Mouse (Mus musculus) splenic B cell, adult 2 months (primary cell): ENCODE measurements around the gene Specc1.
A peak's percentile ranks its signal among the peaks of the same experiment; 100 is the strongest.

Experiments
- DNase-seq: peaks from one replicate; pipeline ENCODE4 v3.0.0-alpha.2; 2011; ENCODE audit warnings: low read depth, low spot score
- H3K27me3 ChIP-seq: 2 replicates; pipeline ENCODE4 v1.6.1; 2012; ENCODE audit warnings: mild to moderate bottlenecking, low read length, moderate library complexity, mixed read lengths; ENCODE audit not compliant: control insufficient read depth, poor library complexity, insufficient read depth, severe bottlenecking
- H3K36me3 ChIP-seq: 2 replicates; pipeline ENCODE4 v1.6.1; 2012; ENCODE audit warnings: mild to moderate bottlenecking, low read length, moderate library complexity, mixed read lengths; ENCODE audit not compliant: control insufficient read depth, poor library complexity, insufficient read depth, severe bottlenecking

Gene Specc1

DNA sequence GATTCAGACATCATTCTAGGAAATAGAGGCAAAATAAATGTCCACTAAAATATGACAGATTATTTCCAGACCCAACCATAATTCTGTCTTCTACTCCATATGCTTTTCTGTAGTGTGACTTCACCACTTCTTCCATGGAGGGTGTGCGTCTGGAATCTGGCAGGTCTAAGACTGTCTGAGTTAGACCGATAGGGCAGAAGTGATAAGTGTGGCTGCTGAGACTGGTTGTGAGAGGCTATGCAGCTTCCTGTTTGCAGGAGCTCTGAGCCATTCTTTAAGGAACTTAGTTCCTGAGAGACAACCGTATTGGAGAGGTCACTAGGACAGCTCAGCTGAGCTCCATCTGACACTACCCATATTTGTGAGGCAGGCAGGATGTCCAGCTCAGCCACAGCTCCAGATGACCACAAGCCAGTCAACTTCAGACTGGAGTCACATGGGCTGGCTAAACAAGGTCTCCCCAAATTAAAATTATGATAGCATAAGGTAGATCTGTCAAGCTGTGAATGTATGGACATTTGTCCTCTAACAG lies 146.9 kb downstream of the Specc1 start:
- Histone ChIP-seq H3K36me3 (no peaks in the 10 kb centered on the region), H3K27me3 (no peaks in the 10 kb centered on the region)
- no peak for DNase-seq

DNA sequence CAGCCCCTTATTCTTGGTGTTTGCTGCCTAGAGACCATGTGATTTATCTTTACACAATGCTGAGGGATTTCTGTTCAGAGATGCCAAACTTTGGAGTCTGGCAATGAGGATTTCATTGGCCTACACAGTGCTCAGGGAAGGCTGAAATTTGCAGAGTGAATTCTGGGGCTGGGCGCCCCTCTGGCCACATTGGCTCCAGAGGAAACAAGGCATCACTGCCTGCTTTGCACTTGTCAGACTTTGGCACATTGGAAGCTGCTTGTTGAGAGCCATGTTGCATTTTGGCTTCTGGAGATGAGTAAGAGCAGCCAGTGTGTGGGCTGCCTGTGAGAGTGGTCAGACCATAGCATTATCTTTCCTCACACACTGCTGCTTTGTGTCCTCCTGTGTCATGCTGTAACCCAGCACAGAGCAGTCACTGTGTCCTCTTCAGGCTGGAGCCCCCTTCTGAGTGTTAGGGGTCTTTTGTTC lies 149.9 kb downstream of the Specc1 start:
- DNase-seq, result no peak
- no peaks in the 10 kb centered on the region for H3K36me3 ChIP-seq
- no peaks in the 10 kb centered on the region for H3K27me3 ChIP-seq

DNA sequence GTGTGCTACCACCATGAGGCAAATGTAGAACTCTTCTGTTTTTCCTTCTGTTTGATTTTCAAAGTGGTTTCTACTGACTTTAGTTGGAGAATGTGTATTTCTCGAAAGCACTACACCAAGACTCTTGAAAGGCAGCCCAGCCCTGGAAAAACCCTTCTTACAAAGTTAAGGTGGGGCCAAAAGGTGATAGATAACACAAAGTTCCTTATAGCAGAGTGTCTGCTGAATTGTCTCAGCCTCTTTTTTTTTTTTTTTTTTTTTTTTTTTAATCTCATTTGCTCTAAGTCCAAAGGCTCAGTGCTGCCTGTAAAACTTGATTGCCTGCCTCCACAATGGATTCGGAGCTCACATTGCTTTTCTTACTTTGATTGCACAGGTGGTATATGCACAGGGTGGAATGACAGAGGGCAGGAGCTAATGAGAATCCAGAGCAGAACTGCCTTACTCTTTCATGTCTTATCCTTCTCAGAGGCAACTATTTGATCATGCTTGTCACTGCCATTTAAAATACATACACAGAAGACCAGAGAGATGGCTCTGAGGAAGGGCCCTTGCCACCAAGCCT lies 150.8 kb downstream of the Specc1 start:
- Histone ChIP-seq H3K27me3 (no peaks in the 10 kb centered on the region), H3K36me3 (no peaks in the 10 kb centered on the region)
- DNase-seq, result no peak

DNA sequence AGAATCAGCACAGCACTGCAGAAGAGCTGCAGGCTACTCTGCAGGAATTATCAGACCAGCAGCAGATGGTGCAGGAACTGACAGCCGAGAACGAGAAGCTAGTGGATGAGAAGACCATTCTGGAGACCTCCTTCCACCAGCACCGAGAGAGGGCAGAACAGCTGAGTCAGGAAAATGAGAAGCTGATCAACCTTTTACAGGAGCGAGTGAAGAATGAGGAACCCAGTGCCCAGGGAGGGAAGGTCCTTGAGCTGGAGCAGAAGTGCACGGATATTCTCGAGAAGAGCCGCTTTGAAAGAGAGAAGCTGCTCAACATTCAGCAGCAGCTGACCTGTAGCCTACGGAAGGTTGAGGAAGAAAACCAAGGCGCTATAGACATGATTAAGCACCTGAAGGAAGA lies 162.0 kb downstream of the Specc1 start:
- Histone ChIP-seq H3K36me3 (no peaks in the 10 kb centered on the region), H3K27me3 (no peaks in the 10 kb centered on the region)
- DNase-seq, result no peak

DNA sequence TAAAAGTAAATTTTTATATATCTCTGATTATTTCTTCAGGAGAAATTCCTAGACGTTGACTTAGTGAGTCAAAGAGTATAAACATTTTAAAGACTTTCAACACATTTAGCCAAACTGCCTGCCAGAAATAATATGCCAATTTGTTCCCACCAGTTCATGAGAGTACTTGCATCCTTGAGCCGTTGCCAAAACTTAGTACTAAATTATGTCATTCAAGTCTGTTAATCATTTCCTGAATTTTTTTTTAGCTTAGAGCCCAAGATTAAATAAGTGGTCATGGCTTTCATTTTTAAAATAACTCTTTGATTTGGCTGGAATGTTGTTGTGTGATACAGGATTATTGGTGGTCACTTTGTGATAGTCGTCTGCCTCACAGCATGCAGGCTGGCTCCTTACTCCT lies 163.3 kb downstream of the Specc1 start:
- no peaks in the 10 kb centered on the region for H3K36me3 ChIP-seq
- H3K27me3 ChIP-seq, result no peaks in the 10 kb centered on the region
- no peak for DNase-seq

DNA sequence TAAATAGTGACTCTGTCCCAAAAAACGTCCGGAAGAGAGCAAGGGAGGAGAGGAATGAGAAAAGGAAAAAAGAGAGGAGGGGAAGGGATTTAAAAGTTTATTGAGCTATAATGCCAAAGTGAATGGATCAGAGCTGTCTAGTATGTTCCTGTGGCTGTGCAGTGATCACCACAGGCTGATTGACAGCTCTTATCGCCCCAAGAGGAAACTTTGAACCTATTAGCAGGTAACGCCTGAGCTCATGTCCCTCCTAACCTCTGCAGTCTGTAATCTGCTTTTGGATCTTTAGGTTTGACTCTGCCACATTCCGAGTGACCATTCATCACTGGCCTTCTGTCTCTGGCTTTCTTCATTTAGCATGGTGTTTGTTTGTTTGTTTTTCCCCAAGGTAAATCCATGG lies 164.8 kb downstream of the Specc1 start:
- Histone ChIP-seq H3K36me3 (no peaks in the 10 kb centered on the region), H3K27me3 (no peaks in the 10 kb centered on the region)
- DNase-seq, result no peak

DNA sequence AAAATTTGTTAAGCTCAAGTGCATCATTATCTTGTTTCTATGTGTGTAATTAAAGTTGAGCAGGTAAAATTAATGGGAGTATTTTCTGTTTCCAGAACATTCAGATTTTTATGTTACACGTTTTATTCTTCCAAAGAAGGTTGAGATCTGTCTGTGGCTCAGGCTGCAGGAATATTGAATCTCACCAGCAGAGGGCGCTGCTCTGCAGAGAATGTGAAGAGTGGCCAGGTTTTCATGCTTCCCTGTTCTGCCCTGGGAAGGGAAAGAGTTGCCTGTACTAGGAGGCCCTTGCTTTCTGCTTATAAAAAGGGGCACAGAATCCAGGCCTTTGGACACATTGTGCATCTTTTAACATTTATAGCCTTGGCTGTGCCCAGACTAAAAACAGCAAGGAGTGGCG lies 171.1 kb downstream of the Specc1 start:
- DNase-seq, result peak; percentile 80
- H3K36me3 ChIP-seq, result no peaks in the 10 kb centered on the region
- H3K27me3 ChIP-seq, result no peaks in the 10 kb centered on the region

DNA sequence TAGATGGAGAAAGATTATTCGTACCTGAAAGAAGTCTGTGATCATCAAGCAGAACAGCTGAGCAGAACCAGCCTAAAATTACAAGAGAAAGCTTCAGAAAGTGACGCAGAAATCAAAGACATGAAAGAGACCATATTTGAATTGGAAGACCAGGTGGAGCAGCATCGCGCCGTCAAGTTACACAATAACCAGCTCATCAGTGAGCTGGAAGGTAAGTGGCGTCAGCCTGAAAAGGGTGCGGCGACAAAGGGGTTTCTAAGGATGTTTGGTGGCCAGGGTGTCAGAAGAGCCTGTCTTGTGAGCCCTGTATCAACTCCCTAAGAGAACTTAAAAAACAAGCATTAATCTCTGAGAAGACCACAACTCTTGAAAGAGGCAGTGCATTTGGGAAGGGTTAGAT lies 171.6 kb downstream of the Specc1 start:
- Histone ChIP-seq H3K36me3 (no peaks in the 10 kb centered on the region), H3K27me3 (no peaks in the 10 kb centered on the region)
- DNase-seq, result no peak

DNA sequence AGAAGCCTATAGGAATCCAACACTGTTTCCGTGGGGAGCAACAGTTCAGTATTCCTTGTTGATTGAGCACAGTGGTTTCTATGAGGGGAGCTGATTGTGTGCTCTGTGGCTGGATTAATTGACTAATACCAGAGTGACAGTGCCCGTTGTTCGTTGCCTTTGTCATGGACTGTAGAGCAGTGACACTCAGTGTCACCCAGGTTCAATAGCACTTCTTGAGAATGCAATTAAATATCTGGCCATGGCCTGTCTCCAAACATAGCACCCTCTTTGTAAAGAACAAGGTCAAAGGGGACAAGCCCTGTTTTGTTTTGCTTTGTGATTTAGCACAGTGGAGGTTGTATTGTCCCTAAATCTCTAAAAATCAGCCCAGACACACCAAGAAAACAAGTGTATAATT lies 173.6 kb downstream of the Specc1 start:
- no peak for DNase-seq
- no peaks in the 10 kb centered on the region for H3K36me3 ChIP-seq

DNA sequence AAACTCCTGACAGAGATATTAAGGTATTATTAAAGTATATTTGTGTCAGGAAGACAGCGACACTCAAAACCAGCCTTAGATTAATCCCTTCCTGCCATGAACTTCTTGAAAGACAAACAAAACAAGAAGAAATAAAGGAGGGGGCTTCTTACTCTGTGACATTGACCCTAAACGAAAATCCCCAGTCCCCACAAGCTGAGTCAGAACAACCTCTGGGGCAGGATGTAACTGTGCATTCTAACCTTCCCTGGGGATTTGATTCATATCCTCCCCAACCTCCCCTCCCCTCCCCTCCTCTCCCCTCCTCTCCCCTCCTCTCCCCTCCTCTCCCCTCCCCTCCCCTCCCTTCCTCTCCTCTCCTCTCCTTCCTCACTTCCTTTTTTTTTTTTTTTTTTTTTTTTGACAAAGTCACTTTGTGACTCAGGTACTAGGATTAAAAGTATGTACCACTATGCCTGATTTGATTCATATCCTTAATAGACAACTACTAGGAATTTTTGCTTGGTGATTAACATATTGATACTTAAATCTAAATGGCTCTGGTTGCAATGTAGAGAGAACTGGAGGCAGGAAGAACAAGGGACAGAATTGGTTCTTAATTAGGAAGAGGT lies 174.2 kb downstream of the Specc1 start:
- peak; percentile 15 for DNase-seq
- no peaks in the 10 kb centered on the region for H3K36me3 ChIP-seq
- H3K27me3 ChIP-seq, result no peaks in the 10 kb centered on the region

More for the DNA sequence above, 173.6 kb downstream of the Specc1 start:
- no peaks in the 10 kb centered on the region for H3K27me3 ChIP-seq

DNA sequence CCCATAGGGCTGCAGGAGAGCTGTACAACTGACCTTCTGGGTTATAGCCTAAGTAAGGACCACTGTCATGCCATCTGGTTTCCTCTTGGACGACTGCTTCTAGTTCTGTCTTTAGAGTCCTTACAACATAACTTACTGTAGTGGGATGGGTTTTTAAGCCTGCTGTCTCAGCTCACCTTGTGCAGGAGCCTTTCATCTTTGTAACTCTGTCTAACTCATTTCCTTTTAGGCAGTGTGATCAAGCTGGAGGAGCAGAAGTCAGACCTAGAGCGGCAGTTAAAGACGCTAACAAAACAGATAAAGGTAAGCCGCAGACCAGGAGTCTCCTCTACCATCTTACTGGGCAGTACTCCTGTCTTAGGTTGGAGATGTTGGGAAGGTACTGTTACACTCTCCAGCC lies 175.0 kb downstream of the Specc1 start:
- Histone ChIP-seq H3K36me3 (no peaks in the 10 kb centered on the region), H3K27me3 (no peaks in the 10 kb centered on the region)
- DNase-seq, result no peak

DNA sequence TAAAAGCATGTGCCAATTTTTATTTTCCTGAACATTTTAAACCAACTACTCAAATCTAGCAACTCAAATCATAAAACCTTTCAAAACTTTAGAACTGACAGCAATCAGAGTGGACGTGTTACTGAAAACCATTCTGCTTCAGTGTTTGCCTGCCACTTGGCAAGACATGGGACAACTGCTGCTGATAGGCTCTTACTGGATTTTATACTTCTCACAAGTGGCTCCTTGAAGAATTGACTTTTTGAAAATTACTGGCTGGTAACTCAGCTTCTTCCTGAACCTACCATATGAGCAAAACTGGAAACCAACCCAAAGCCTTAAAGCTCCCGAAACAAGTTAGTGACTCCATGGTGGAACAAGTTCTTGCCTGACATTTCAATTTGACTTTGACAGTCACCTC lies 177.6 kb downstream of the Specc1 start:
- no peaks in the 10 kb centered on the region for H3K27me3 ChIP-seq
- DNase-seq, result no peak
- H3K36me3 ChIP-seq, result no peaks in the 10 kb centered on the region

DNA sequence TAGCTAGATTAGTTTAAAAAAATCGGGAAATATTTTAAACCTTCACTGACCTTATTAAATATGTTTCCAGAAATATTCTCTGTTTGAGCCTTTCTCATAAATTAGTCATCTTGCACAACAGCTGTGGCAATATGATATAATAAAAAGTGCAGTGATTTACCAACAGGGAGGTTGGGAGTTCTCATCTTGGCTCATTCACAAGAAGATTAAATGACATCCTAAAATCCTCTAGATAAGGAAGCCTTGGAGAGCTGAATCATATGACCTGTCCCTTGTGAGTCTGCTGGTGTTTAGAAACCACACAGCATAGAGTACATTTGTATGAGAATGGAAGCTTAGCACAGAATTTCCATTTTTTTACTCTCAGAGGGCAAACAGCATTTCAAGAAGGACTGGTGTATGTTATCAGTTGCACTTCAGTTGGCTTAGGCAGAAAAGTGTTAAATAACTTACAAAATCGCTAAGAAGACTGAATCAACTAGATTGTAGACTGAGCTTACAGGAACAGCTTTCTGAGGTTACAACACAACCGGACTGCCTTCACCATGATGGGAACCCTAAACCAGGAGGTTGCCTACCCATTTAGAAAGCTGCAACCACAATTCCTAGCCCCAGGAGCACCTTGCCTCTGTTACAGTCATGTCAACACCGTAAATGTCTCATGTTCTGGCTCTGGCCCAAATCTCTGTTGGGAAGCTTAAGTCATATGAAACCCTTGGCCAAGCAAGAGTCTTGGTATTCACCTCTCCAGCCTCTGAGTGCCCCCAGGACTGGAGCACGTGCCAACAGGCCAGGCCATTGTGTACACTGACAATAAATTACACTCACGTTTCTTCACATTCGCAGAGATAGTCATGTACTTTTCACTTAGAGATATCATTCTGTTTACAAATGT lies 188.9 kb downstream of the Specc1 start:
- no peak for DNase-seq
- Histone ChIP-seq H3K27me3 (no peaks in the 10 kb centered on the region), H3K36me3 (no peaks in the 10 kb centered on the region)

DNA sequence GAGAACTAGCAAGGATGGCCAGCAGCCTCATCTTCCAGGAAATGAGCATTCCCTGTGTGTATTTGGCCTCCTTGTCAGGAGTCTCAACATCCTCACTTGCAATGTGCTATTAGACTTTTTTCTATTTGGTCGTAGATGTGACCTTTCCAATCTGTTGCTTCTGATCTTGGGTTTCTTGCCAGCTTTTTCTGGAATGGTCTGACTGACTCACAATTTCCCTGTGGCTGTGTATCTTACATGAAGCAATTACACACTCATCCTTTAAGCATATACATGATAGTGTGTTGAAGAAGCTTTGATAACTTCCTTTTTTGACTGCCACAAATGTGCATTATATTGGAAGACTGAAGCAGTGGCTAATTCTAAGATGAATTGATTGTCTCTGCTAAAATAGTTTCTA lies 190.1 kb downstream of the Specc1 start:
- Histone ChIP-seq H3K27me3 (no peaks in the 10 kb centered on the region), H3K36me3 (no peaks in the 10 kb centered on the region)
- DNase-seq, result no peak

DNA sequence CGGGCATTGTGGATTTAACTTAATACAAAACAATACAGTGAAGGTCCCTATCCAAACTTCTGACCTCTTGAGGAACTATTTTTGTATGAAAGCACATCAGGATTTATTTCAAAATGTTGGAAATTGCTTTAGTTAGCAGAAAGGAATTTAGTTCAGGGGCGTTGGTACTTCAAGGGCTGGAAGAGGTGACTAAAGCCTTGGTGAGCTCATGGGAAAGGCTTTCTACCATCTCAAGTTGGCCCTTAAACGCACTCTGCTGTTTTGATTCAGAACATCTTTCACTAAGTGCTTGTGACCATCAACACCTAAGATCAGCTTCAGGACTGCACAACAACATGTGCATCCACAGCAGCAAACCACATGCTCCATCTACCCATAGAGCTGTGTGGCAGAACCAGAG lies 191.5 kb downstream of the Specc1 start:
- Histone ChIP-seq H3K27me3 (no peaks in the 10 kb centered on the region), H3K36me3 (no peaks in the 10 kb centered on the region)
- no peak for DNase-seq
